Mouse (Mus musculus) kidney, adult 9 months (tissue): ENCODE data around the gene Vmn2r7.
"Not testable (repeated sequence)": the region's sequence is repeated elsewhere in the genome, so short reads cannot be mapped to it uniquely, and the experiment has no call there.

ENCODE experiments used
- DNase-seq: peaks from one replicate; pipeline ENCODE4 v3.0.0; 2022

Gene Vmn2r7

GRCm38 (mm10) chr3:64844665-64845064 is at the start of gene Vmn2r7:
Gene Vmn2r7 (minus strand): TSS chr3:64844765.
- DNase-seq = not testable (repeated sequence)

- no peak for DNase-seq
Measured at GRCm38 (mm10) chr3:64889725-64890124, 45.2 kb upstream of the Vmn2r7 start.

GRCm38 (mm10) chr3:64878199-64878977 is 33.8 kb upstream of the Vmn2r7 start:
- no peak for DNase-seq

DNA sequence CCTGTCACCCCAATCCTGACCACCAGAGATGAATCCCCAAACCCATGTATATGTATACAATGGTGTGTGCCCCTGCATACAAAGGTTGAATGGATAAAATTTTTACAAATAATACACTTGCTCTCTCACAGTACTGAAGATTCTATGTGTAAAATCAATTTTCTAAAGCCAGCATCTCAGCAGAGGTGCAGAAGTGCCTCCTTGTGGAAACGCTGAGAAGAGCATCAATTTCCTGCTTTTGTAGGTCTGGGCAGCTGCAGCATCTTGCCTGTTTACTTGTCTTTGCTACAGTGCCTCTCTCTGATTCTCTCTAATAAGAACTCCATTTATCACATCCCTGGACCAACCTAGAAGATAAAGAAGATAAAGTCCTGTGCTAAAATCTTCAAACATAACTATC is 32.1 kb upstream of the Vmn2r7 start:
- DNase-seq = no peak

- no peak for DNase-seq
Measured at GRCm38 (mm10) chr3:64842881-64843280, 1.7 kb downstream of the Vmn2r7 start.

- DNase-seq = peak; percentile 64
Measured at GRCm38 (mm10) chr3:64842299-64842698, 2.3 kb downstream of the Vmn2r7 start.

- no peak for DNase-seq
Measured at GRCm38 (mm10) chr3:64831134-64831533, 13.4 kb downstream of the Vmn2r7 start.

GRCm38 (mm10) chr3:64791245-64791591 is 53.3 kb downstream of the Vmn2r7 start:
- DNase-seq = no peak

DNA sequence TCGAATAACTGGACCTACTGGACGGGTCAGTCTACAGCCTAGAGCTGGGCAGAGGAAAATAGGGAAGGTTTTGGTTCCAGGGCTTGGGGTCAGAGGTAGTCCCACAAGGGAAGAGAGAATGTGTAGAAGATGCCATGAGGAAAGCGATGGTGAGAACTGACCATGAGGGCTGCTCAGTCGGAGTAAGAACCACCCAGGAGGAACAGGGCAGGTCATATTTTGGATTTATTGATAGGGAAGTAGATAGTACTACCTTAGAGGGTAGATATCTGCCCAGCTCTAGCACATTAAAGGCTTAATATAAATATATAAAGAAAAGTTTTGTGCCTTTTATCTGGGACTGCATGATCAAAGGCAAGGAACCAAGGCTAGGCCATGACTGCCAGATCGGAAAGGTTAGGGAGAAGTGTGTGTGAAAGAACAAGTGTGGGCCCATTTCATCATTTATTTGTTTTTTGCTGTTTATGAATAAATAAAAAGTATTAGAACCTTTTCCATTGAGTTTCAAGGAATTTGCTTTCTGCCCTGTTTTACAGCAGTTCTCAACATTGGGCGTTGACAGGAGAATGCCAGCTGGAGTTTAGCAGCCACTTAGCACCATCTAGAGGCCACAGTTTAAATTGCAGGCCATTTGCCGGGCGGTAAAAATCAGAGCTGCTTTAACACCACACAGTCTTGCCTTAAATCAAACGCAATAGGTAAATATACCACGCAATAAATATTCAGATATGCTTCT is 53.9 kb downstream of the Vmn2r7 start:
- peak; percentile 70 for DNase-seq

GRCm38 (mm10) chr3:64782901-64783300 is 61.7 kb downstream of the Vmn2r7 start:
- DNase-seq = no peak

GRCm38 (mm10) chr3:64772132-64772531 is 72.4 kb downstream of the Vmn2r7 start:
- no peak for DNase-seq

DNA sequence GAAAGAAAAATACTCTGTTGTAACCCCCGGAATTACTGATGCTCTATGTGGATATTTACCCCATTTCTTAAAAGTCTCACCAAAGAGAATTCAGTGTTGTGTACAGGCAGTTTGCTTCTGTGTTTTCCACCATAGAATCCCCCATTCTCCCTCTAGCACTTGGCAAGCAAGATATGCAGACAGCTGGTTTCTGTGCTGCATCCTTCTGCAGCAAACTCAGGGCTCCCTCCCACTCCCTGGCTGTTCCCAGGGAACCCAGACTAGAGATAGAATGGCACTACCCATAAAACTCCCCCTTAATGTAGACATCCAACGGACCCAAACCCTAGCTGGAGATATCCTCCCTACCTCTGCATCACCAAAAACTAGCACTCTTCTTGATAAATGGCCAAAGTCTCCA is 88.4 kb downstream of the Vmn2r7 start:
- DNase-seq = no peak

- DNase-seq = not testable (repeated sequence)
Measured at GRCm38 (mm10) chr3:64727187-64727970, 117.2 kb downstream of the Vmn2r7 start.

DNA sequence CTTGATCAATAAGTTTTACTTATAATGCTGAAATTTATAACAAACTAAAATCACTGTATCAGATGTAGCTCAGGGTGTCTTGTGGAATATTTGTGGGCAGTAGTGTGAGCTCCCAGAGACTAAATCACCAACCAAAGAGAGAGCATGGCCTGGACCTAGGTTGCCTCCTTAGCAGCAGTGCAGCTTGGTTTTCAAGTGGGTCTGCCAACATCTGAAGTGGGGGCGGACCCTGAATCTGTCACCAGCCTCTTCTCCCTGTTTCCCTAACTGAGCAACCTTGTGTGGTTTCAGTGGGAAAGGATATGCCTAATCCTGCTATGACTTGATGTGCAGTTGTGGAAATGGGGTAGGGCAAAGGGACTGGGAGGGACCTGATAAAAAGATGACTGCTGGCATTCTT is 118.8 kb downstream of the Vmn2r7 start:
- not testable (repeated sequence) for DNase-seq

DNA sequence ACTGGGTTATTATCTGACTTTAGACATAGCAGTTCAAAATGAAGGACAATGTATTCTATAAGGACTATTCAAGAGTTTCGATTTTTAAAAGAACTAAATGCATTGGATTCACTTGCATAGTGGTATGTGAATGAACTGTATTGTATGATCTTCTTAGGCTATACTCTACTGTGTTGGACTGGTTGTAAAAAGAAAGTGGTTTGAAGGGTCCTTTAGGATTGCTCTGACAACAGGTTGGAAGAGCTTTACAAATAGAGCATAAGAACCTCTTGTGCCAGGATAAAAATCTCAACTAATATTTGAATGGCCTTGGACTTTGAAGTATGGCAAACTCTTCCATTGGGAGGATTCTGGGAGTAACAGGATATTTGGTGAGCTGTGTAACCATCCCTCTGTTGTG is 168.5 kb downstream of the Vmn2r7 start:
- DNase-seq = not testable (repeated sequence)
